In the genomic region with DNA sequence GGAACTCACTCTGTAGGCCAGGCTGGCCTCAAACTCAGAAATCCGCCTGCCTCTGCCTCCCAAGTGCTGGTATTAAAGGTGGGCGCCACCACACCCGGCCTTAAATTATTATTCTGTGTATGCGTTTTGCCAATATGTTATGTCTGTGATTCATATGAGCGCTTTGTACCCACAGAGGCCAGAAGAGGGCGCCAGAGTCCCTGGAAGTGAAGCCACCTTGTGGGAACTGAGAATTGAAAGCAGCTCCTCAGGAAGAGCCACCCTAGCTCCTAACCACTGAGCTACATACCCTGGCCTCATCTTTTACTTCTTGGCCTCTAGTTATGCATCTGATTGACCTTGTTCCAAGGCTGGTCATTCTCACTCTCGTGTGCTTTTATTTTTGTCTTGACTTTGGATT, we compare ENCODE assay signal across 8 mouse cellular contexts. TPM values are rescaled to one million over a fixed set of nuclear protein-coding genes. Genes with fewer than 3 reads are reported as not detected.
A peak's percentile ranks its signal among the peaks of the same experiment; 100 is the strongest.
DNase-seq lines count a peak whose midpoint lies in the region; TF ChIP-seq lines count a peak whose summit lies in the region.
"Had no signal": no experiment of that assay in that cellular context is flagged by ENCODE, and none has a peak within 500 bp of the region (broad histone marks: within the 10 kb centered on the region; RNA-seq: fewer than 3 reads in every experiment).

No protein-coding gene starts in this region.

- DNase-seq in CD4-positive, CD25-positive, alpha-beta regulatory T cell, adult 2 months (ENCODE audit: low read depth, low spot score), result peak; percentile 94
- peak; percentile 70 for DNase-seq in MEL-GATA-1-ER (ENCODE audit: extremely low read depth, low read depth)
- peak; percentile 31 for DNase-seq in cerebellum, adult 8-10 months
- DNase-seq in gastrocnemius, postnatal 10 days, result peak; percentile 83
- peak; percentile 43 to 77 for DNase-seq in layer of hippocampus, adult 2 months (ENCODE audit: low spot score in 2 of 2)
- peak; percentile 88 for DNase-seq in lung, postnatal 25 days (ENCODE audit: low spot score)
- DNase-seq in spleen, adult 2 months (ENCODE audit: low read depth in 1 of 2, low spot score in 2 of 2), result peak; percentile 75 to 86

- peak; percentile 85 for TF ChIP-seq CTCF in layer of hippocampus, adult 2 months (conservative IDR thresholded peaks at IDR 0.05)
- TF ChIP-seq CTCF in spleen, adult 2 months (IDR thresholded peaks at IDR 0.05; ENCODE audit: extremely low read depth, insufficient read depth, insufficient read length, insufficient replicate concordance), result peak; percentile 87; the same call in 1 of the 2 replicates

- H3K27me3 ChIP-seq in spleen, adult 2 months (ENCODE audit: control insufficient read depth, insufficient read depth, low read length), result no peaks in the 10 kb centered on the region

- WGBS in spleen, adult 2 months, result 31% methylated on average over 7 of the region's 7 CpGs

- H3K27ac ChIP-seq in layer of hippocampus, adult 2 months, result no peak overlapping the region
- no peak overlapping the region for H3K27ac ChIP-seq in spleen, adult 2 months (ENCODE audit: insufficient read depth, low read length)
- H3K27ac ChIP-seq: macrophage had no signal

- H3K4me3 ChIP-seq in layer of hippocampus, adult 2 months, result no peak overlapping the region
- no peak overlapping the region for H3K4me3 ChIP-seq in spleen, adult 2 months (ENCODE audit: extremely low read depth, insufficient read depth, insufficient read length)

- TF ChIP-seq POLR2A in spleen, adult 2 months (IDR thresholded peaks at IDR 0.05; ENCODE audit: low read depth, low read length), result no peak

- no peaks in the 10 kb centered on the region for H3K36me3 ChIP-seq in spleen, adult 2 months (ENCODE audit: control insufficient read depth, insufficient read depth, low read length)

- H3K4me1 ChIP-seq in spleen, adult 2 months (ENCODE audit: control insufficient read depth, insufficient read depth, insufficient read length), result peaks cover 1% of the 10 kb centered on the region; the same call in 1 of the 2 replicates

RNA-seq across cellular contexts. Expression of a gene that starts 2.5 kb away (rescaled TPM):
- 1 to 10 TPM; 3.1 to 3.3 TPM for total RNA-seq in gastrocnemius, postnatal 10 days (2021)
- 1 to 10 TPM; 4.4 to 5.6 TPM for total RNA-seq in layer of hippocampus, adult 2 months (2021)
- 0.83 TPM in 2 replicates for polyA plus RNA-seq in spleen, adult 2 months (2012; rRNA removed)

RNA-seq across cellular contexts. Expression of a gene that starts 20.7 kb away (rescaled TPM):
- 10 to 100 TPM; 12.5 to 17.1 TPM for total RNA-seq in gastrocnemius, postnatal 10 days (2021)
- 10 to 100 TPM; 16.6 to 20.0 TPM for total RNA-seq in layer of hippocampus, adult 2 months (2021)
- polyA plus RNA-seq in spleen, adult 2 months (2012; rRNA removed), result 24.7 and 30.2 TPM in 2 replicates

RNA-seq across cellular contexts. Expression of a gene that starts 35.4 kb away (rescaled TPM):
- 1 to 10 TPM in 1 of 2 experiments, under 1 TPM in 1; 0.87 to 1.6 TPM for total RNA-seq in gastrocnemius, postnatal 10 days (2021)
- total RNA-seq in layer of hippocampus, adult 2 months (2021), result 1 to 10 TPM; 1.9 to 4.0 TPM
- 2.8 and 3.3 TPM in 2 replicates for polyA plus RNA-seq in spleen, adult 2 months (2012; rRNA removed)

RNA-seq across cellular contexts. Expression of a gene that starts 53.8 kb away (rescaled TPM):
- total RNA-seq in gastrocnemius, postnatal 10 days (2021), result under 1 TPM; 0.11 to 0.16 TPM
- total RNA-seq in layer of hippocampus, adult 2 months (2021), result 1 to 10 TPM; 1.3 to 1.9 TPM
- 1.9 and 2.2 TPM in 2 replicates for polyA plus RNA-seq in spleen, adult 2 months (2012; rRNA removed)

RNA-seq across cellular contexts. Expression of a gene that starts 59.8 kb away (rescaled TPM):
- under 1 TPM; 0.40 to 0.50 TPM for total RNA-seq in gastrocnemius, postnatal 10 days (2021)
- 1 to 10 TPM; 1.0 to 1.7 TPM for total RNA-seq in layer of hippocampus, adult 2 months (2021)
- polyA plus RNA-seq in spleen, adult 2 months (2012; rRNA removed), result 0.68 and 0.70 TPM in 2 replicates

Comparison
In these comparisons a context has a peak if more than half of its experiments do, and no peak if none do; other contexts are left out.
1. DNase-seq: peak in every context shown above with its lines; median percentile 94 in CD4-positive, CD25-positive, alpha-beta regulatory T cell, adult 2 months; 88 in lung, postnatal 25 days; 83 in gastrocnemius, postnatal 10 days; 80 in spleen, adult 2 months; 70 in MEL-GATA-1-ER; 60 in layer of hippocampus, adult 2 months; 31 in cerebellum, adult 8-10 months.